Mouse (Mus musculus) lung, adult 2 months (tissue): ENCODE results near the gene Syde2. TPM values are rescaled to one million over a fixed set of nuclear protein-coding genes. Genes with fewer than 3 reads are reported as not detected.
"Not testable (repeated sequence)": the region's sequence is repeated elsewhere in the genome, so short reads cannot be mapped to it uniquely, and the experiment has no call there.

Experiments
- DNase-seq: peaks from one replicate; pipeline ENCODE4 v3.0.0; 2022
- H3K4me1 ChIP-seq: fragments of 200-500 bp; 2 replicates; pipeline ENCODE4 v1.6.1; 2011; ENCODE audit warnings: low read length; ENCODE audit not compliant: control insufficient read depth, insufficient read depth
- H3K4me3 ChIP-seq: fragments of 200-500 bp; replicated peaks from 2 replicates; pipeline ENCODE3; 2011; ENCODE audit warnings: low read depth, mild to moderate bottlenecking, control low read depth, low read length; ENCODE audit errors: extremely low read depth
- CTCF ChIP-seq: fragments of 200-500 bp; IDR thresholded peaks from 2 replicates; pipeline ENCODE4 v1.5.1; 2011; ENCODE audit warnings: mild to moderate bottlenecking, low read length, control low read depth; ENCODE audit not compliant: insufficient read depth
- POLR2A ChIP-seq: fragments of 200-500 bp; IDR thresholded peaks from 2 replicates; pipeline ENCODE4 v1.6.1; 2011; ENCODE audit warnings: low read depth, mild to moderate bottlenecking, control low read depth, low read length, borderline replicate concordance; ENCODE audit errors: extremely low read depth
- WGBS: fragments of 180-500 bp; shearing (Covaris S2); methylation state at CpG from one replicate; pipeline ENCODE4 v1.1.7; 2018; 5-methylcytosine and 5-hydroxymethylcytosine counted together
- polyA plus RNA-seq: library from polyadenylated mRNA; depleted of rRNA; stranded (reverse); fragments of >200 nt; gene quantifications from 2 replicates; pipeline ENCODE4 v1.2.3, GENCODE M21; 2012

The Syde2 gene
- polyA plus RNA-seq, 1 experiment, result 6.6 TPM

DNA sequence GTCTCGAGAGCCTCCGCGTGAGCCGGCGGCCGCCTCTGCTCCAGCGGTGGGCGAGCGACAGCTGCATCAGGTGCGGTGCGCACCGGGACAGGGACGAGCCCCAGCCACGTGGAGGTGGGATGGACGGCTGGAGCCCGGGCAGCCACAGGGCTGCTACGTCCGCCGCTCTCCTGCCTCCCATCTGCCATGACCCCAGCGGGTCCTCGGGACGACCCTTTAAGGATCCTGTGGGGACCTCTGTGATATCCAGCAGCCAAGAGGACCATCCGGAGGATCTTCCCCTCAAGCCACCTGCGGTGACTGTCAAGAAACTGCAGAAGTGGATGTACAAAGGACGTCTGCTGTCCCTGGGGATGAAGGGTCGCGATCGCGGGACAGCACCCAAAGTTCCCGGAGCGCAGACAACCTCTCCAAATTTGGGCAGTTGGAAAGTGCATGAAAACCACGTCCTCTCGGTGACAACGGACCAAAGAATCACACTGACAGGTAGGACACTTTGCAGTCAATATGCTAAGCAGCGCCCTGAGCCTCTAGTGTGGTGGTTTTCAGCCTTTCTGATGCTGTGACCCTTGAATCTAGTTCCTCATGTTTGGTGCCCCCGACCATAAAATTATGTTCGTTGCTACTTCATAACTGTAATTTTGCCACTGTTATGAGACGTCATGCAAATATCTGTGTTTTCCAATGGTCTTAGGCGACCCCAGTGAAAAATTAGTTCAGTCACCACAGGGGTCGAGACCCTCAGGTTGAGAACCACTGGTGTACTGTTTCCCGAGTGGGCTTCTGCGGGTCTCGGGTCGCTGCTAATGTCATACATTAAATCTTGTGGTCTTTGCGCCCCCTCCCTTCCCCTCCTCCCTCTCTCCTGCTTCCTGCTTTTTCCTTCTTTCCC lies 1.3 kb downstream of the Syde2 start:
- no peak for DNase-seq
- WGBS, result 2% methylated on average over 45 of the region's 45 CpGs

DNA sequence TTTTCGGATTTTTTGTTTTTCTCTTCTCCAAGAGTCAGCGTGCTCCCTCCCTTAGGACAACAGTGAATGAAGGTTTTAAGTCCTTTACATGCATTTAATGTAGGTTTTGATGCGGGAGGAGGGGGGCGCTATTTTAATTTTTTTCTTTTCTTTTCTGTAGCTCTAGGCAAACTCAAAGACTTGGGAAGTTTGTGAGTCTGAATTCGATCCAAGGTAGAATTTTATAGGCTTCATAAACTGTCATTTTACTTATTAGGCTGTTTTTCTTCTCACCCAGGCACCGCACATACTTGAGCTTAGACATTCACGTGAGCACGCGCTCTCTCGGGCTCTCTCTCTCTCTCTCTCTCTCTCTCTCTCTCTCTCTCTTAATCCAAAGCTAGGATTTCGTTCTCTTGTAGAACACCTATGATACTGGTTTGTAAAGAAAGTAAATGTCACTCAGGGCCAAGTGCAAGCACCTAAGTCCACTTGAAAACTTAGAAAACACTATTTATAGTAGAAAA lies 2.0 kb downstream of the Syde2 start:
- TF ChIP-seq CTCF (no peak), POLR2A (no peak)
- no peak for DNase-seq
- WGBS, result 30% methylated on average over 11 of the region's 11 CpGs
- peaks cover 2% of the 10 kb centered on the region for H3K4me1 ChIP-seq
- H3K4me3 ChIP-seq, result peak overlapping the region; percentile 62

More for the DNA sequence above, 1.3 kb downstream of the Syde2 start:
- H3K4me1 ChIP-seq, result peaks cover 5% of the 10 kb centered on the region
- TF ChIP-seq CTCF, result no peak
- peak overlapping the region; percentile 62 for H3K4me3 ChIP-seq

DNA sequence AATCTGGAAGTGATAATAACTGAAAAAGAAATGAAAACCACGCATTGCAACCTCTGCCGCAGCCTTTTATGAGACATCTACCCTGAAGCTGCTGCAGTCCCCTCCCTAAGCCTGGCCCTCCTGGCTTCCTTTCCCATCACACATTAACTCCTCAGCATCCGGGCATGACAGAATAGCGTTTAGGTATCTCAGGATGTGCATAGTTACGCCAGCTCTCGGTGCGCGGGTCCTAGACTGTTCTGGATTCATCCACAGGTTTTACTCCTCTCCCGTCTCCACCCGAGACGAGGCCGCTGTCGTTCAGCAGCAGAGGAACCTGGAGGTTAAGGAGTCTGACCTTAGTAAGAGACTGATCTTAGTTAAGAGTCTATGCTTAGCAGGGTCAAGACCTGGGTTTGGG lies 3.5 kb downstream of the Syde2 start:
- TF ChIP-seq CTCF (no peak), POLR2A (no peak)
- WGBS, result 66% methylated on average over 13 of the region's 13 CpGs
- Histone ChIP-seq H3K4me1 (peaks cover 4% of the 10 kb centered on the region), H3K4me3 (peak overlapping the region; percentile 37)
- no peak for DNase-seq

DNA sequence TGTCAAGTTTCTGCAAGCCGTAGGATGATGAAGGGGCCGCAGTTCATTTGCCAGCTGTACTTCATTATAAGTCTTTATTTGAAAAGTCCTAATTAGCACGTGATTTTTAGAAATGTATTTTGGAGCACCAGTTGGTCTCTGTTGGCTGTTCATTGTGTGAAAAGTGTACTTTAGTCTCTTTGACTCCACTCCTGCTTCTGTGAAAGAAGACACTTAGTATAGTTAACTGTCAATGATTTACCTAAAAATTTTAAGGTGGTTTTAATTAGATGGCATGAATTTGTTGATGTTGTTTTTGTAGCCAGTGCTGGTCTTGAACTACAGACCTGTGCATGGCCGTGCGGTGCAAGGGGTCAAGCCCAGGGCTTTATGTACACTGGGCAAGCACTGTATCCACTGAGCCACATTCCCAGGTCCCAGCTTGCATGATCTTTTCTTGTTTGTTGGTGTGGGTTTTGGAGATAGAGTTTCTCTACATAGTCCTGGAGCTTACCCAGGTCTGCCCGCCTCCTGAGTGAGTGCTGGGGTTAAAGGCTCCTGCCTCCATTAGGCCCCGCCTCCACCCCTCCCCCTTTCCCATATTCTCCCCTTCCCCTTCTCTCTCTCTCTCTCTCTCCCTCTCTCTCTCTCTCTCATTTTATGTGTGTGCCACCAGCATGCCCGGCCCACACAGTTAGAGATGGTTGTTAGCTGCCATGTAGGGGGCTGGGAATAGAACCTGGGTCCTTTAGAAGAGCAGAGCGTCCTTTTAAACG lies 4.5 kb downstream of the Syde2 start:
- WGBS, result 61% methylated on average over 10 of the region's 10 CpGs
- DNase-seq, result no peak

DNA sequence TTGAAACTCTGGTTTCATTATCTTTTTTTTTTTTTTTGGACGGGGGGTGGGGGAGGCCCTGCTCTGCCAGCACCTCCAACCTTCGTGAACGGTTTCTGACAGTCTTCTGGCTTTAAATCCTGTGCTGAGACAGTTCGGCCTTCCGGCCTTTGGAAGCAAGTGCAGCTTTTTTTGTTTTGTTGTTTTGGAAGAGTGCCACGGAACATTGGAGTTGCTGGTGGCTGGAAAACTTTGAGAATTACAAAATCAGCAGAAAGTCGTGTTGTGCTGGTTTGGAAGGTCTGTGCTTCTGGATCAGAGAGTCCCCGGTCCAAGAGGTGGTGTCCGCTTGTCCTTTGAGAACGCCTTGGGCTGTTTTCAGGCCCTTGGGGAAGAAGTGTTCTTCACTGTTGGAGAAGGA lies 5.1 kb downstream of the Syde2 start:
- H3K4me3 ChIP-seq, result no peak overlapping the region
- no peak for TF ChIP-seq POLR2A
- TF ChIP-seq CTCF, result no peak
- 40% methylated on average over 10 of the region's 10 CpGs for WGBS
- peaks cover 4% of the 10 kb centered on the region for H3K4me1 ChIP-seq
- no peak for DNase-seq

More for the DNA sequence above, 4.5 kb downstream of the Syde2 start:
- Histone ChIP-seq H3K4me3 (no peak overlapping the region), H3K4me1 (peaks cover 4% of the 10 kb centered on the region)
- TF ChIP-seq CTCF, result no peak

DNA sequence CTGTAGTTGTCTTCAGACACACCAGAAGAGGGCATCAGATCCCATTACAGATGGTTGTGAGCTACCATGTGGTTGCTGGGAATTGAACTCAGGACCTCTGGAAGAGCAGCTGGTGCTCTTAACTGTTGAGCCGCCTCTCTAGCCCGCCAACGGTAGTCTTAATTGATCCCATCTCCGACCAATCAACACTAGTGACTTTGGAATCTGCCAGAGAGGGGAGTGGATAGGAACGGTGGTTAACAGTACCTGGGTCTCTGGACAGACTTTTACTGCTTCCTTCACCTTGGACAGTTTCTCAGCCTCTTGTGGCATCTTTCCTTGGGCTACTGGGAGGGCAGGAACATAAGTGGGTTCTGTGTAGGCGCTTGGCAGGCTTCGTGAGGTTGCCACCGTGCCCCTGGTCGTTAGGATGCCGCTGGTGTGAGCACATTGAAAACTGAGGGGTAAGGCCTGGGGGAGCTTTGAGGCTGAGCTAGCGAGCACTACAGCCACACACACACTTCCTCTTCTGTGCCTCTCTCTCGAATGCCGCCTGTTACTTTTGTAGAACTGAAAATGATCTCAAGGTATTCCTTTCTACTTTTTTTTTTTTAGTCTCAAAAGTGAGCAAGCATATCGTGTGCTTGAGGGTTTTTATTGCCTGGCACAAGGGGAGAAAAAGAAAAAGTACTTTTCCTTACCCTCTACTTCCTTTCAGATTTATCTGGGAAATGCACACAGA lies 6.0 kb downstream of the Syde2 start:
- no peak for DNase-seq
- Histone ChIP-seq H3K4me3 (no peak overlapping the region), H3K4me1 (peaks cover 4% of the 10 kb centered on the region)
- no peak for TF ChIP-seq CTCF
- TF ChIP-seq POLR2A, result no peak
- 69% methylated on average over 14 of the region's 14 CpGs for WGBS

DNA sequence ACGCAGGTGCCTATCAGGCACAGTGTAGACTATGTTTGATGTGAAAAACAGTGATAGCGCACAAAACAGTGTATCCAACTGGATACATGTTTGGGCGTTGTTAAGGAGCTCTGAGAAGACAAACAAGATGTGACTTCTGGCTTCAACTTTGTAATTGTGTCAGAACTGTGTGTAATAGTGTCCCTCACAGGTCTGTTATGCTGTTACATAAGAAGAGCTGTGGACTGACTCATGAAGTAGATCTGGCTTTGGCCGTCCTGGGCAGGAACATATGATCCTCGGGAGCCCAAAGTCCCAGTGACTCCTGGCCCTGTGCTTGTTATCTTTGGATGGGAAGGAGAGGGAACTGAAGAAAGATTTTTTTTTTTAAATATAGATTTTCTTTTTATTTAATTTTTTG lies 7.8 kb downstream of the Syde2 start:
- WGBS, result 49% methylated on average over 5 of the region's 5 CpGs
- no peak for DNase-seq
- TF ChIP-seq CTCF, result no peak
- TF ChIP-seq POLR2A, result no peak
- Histone ChIP-seq H3K4me1 (peaks cover 4% of the 10 kb centered on the region), H3K4me3 (no peak overlapping the region)

DNA sequence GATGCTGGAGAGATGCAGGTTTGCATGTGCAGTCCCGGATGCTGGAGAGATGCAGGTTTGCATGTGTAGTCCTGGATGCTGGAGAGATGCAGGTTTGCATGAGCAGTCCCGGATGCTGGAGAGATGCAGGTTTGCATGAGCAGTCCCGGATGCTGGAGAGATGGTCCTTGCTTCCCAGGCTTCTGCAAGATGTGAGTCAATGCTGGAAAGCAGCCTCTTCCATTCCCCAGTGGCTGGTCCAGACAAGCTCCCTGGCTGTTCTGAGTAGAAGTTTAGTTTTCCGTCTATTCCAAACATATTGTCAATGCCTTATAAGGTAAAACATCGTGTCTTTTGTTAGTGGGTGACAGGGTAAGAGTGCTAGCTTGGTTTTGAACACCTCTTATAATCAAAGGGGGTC lies 8.9 kb downstream of the Syde2 start:
- not testable (repeated sequence) for H3K4me1 ChIP-seq, DNase-seq, H3K4me3 ChIP-seq
- 71% methylated on average over 5 of the region's 5 CpGs for WGBS

DNA sequence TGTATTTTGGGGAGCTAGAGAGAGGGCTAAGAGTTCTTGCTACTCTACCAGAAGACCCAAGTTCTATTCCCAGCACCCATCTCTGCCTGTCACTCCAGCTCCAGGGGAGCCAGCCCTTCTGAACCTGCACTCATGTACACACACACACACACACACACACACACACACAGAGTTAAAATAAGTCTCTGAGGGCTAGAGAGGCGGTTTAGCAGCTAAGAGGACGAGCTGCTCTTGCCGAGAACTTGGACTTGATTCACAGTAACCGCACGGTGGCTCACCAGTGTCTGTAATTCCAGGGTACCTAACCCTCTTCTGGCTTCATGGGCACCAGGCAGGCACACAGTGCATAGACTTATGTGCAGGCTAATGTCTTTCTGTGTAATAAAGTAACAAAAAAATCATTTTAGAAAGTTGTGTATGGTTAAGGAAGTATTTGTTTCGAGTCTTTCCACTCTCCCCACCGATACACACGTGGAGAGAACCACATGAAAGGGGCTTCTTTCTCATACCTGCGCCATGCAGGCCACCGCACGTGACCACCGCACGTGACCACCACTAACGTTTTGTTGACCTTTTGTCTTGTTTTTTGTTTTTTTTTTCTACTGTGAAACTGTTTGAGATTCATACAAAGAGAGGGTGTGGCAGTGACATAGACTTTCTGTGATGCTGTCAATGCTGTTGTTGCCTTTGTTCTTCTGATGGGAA lies 16.8 kb downstream of the Syde2 start:
- 87% methylated on average over 14 of the region's 14 CpGs for WGBS
- DNase-seq, result no peak
- H3K4me1 ChIP-seq, result no peaks in the 10 kb centered on the region
- H3K4me3 ChIP-seq, result no peak overlapping the region
- no peak for TF ChIP-seq POLR2A
- no peak for TF ChIP-seq CTCF
